Mouse (Mus musculus) midbrain, embryonic 12.5 days (tissue): ENCODE data around the gene Krt80. TPM values are rescaled to one million over a fixed set of nuclear protein-coding genes. Genes with fewer than 3 reads are reported as not detected.

Experiments used
- ATAC-seq: fragments of 200-750 bp; cut with Nextera tagmentation; 2 replicates; pipeline ENCODE4 v1.8.0; 2017; ENCODE audit warnings: low read depth, moderate TSS enrichment, moderate library complexity; ENCODE audit not compliant: low FRiP score
- H3K27ac ChIP-seq: fragments of 300-500 bp; sonication (generic); replicated peaks from 2 replicates; pipeline ENCODE4 v1.5.1; 2016; ENCODE audit warnings: mild to moderate bottlenecking
- H3K27me3 ChIP-seq: fragments of 300-500 bp; sonication (generic); 2 replicates; pipeline ENCODE4 v1.6.1; 2016; ENCODE audit warnings: mild to moderate bottlenecking
- H3K36me3 ChIP-seq: fragments of 300-500 bp; sonication (generic); 2 replicates; pipeline ENCODE4 v1.6.1; 2016
- H3K4me1 ChIP-seq: fragments of 300-500 bp; sonication (generic); 2 replicates; pipeline ENCODE4 v1.6.1; 2016
- H3K4me2 ChIP-seq: fragments of 300-500 bp; sonication (generic); replicated peaks from 2 replicates; pipeline ENCODE4 v1.6.1; 2016; ENCODE audit warnings: mild to moderate bottlenecking, moderate library complexity
- H3K4me3 ChIP-seq: fragments of 300-500 bp; sonication (generic); 2 replicates; pipeline ENCODE4 v1.5.1; 2016; ENCODE audit warnings: mild to moderate bottlenecking
- H3K9ac ChIP-seq: fragments of 300-500 bp; sonication (generic); replicated peaks from 2 replicates; pipeline ENCODE4 v1.6.1; 2016; ENCODE audit warnings: mild to moderate bottlenecking, moderate library complexity
- H3K9me3 ChIP-seq: fragments of 300-500 bp; sonication (generic); 2 replicates; pipeline ENCODE4 v1.6.1; 2016; ENCODE audit warnings: mild to moderate bottlenecking
- WGBS: fragments of 180-500 bp; shearing (Covaris S2); methylation state at CpG from one replicate; pipeline ENCODE4 v1.1.7; 2016; 5-methylcytosine and 5-hydroxymethylcytosine counted together
- polyA plus RNA-seq: library from polyadenylated mRNA; unstranded; fragments of >200 nt; fragmentation: Nextera tagmentation; extraction: Ambion mirVana; gene quantifications from 2 replicates; pipeline ENCODE4 v1.2.1, GENCODE M21; 2016

Gene Krt80
- polyA plus RNA-seq, 1 experiment from 2014 or later, result 0.18 TPM

DNA sequence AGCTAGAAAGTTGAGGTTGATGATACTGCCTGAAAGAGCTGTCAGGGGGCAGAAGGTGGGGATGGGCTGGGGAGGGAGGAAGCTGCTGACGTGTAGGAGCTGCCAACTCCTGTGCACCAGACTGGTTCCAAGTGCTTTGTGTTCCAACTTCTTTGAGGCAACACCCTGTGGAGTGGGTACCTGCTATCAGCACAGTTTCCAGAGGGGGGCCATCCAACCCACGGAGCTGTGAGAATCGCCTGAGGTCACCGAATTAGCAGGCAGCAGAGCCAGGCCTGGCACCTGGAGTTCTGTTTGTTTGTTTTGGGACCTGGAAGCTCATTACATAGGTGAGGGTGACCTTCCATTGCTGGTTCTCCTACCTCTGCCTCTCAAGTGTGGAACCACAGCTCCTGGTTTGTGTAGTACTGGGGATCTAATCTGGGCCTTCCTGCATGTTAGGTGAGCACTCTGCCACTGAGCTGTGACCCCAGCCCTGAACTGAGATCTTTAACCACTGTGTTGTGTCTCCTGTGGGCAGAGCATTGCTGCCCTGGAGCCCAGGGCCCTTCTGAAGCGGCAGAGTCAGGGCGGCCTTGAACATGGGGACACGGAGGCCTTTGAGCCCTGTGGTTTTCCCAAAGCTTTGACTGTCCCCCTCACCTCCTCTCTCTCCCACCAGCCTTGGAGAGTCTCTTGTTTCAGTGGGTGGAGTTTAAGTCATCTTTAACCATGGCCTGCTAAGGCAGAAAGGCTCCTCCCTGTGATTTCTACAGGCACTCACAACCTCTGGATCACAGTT lies 4.9 kb downstream of the Krt80 start:
- 68% methylated on average over 7 of the region's 7 CpGs for WGBS
- ATAC-seq, result no peak
- Histone ChIP-seq H3K36me3 (no peaks in the 10 kb centered on the region), H3K27ac (no peak overlapping the region), H3K9me3 (no peaks in the 10 kb centered on the region), H3K4me2 (no peak overlapping the region), H3K4me1 (peaks cover 2% of the 10 kb centered on the region; the same call in 1 of the 2 replicates), H3K27me3 (peaks cover 7% of the 10 kb centered on the region; the same call in 1 of the 2 replicates), H3K9ac (no peak overlapping the region), H3K4me3 (no peak overlapping the region)

DNA sequence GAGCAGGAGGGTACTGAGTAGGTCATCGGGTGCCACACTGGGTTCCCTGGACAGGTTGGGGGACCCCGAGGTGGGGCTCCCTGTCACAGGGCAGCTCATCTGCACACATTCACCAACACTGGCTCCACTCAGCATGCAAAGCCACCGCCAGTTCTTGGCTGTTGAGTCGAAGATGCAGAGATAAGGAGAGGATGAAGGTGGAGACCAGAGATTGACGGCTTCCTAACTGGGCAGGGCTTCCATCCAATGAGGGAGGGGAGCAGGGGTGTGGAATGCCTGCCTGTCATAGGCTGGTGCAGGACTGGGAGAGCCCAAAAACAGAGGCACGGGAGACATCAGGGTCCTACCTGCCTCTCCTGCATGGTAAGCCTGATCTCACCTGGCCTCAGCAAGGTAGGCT lies 5.5 kb downstream of the Krt80 start:
- peaks cover 7% of the 10 kb centered on the region; the same call in 1 of the 2 replicates for H3K27me3 ChIP-seq
- ATAC-seq, result no peak
- no peaks in the 10 kb centered on the region; the same call in 1 of the 2 replicates for H3K4me1 ChIP-seq
- no peak overlapping the region for H3K4me2 ChIP-seq
- no peak overlapping the region for H3K4me3 ChIP-seq
- no peaks in the 10 kb centered on the region for H3K9me3 ChIP-seq
- no peak overlapping the region for H3K27ac ChIP-seq
- H3K9ac ChIP-seq, result no peak overlapping the region
- 78% methylated on average over 6 of the region's 6 CpGs for WGBS
- no peaks in the 10 kb centered on the region for H3K36me3 ChIP-seq

DNA sequence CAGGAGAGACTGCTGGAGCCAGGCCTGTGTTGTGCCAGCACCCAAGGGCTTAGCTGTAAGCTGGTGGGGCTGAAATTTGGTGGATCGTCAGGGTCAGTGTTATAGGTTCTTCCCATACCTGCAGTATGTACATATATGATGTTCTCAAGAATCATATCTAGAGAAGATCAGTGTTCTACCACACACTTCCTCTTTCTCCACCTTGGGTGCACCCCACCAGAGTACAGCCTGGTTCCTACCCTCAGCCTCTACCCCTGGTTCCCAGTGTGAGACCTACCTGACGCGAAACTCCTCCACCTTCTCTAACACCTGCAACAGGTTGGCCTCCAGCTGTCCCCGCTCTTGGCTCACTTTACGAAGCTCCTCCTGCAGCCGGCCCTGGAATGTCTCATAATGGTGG lies 6.0 kb downstream of the Krt80 start:
- ATAC-seq, result no peak
- no peaks in the 10 kb centered on the region for H3K36me3 ChIP-seq
- H3K4me2 ChIP-seq, result no peak overlapping the region
- H3K27me3 ChIP-seq, result peaks cover 7% of the 10 kb centered on the region; the same call in 1 of the 2 replicates
- H3K4me3 ChIP-seq, result no peak overlapping the region
- WGBS, result 88% methylated on average over 6 of the region's 6 CpGs
- no peak overlapping the region for H3K9ac ChIP-seq
- no peaks in the 10 kb centered on the region for H3K9me3 ChIP-seq
- H3K27ac ChIP-seq, result no peak overlapping the region
- no peaks in the 10 kb centered on the region; the same call in 1 of the 2 replicates for H3K4me1 ChIP-seq

DNA sequence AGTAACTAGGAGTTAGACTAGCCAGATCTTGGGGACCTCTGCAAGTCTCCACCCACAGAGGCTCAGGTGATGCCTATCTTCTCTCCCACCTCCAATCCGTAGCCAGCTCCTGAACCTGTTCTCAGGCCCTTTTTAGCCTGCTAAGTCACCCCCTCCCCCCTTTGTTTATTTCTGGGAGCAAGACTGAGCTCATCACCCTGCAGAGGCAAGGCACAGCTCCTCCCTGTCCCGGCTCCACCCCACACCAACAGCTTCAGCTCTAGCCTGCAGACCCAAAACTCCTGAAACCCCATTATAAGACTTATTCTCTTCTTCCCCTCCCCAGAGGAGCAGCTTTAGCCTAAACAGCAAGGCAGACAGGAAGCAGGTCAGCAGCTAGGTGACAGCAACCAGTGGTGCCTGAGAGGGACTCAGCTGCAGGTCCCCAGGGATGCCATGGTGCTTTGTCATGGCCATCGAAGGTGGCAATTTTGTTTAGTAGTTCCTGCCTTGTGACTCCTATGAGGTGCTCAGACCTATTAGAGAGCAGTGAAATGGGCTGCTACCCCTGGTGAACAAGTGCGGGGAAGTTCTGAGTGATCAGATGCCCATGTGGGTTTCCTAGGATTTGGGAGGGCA lies 7.5 kb downstream of the Krt80 start:
- Histone ChIP-seq H3K4me1 (no peaks in the 10 kb centered on the region; the same call in 1 of the 2 replicates), H3K27ac (no peak overlapping the region), H3K4me3 (no peak overlapping the region), H3K9ac (no peak overlapping the region), H3K9me3 (no peaks in the 10 kb centered on the region), H3K36me3 (no peaks in the 10 kb centered on the region), H3K4me2 (no peak overlapping the region), H3K27me3 (peaks cover 3% of the 10 kb centered on the region; the same call in 1 of the 2 replicates)
- 73% methylated on average over 4 of the region's 4 CpGs for WGBS
- ATAC-seq, result no peak

DNA sequence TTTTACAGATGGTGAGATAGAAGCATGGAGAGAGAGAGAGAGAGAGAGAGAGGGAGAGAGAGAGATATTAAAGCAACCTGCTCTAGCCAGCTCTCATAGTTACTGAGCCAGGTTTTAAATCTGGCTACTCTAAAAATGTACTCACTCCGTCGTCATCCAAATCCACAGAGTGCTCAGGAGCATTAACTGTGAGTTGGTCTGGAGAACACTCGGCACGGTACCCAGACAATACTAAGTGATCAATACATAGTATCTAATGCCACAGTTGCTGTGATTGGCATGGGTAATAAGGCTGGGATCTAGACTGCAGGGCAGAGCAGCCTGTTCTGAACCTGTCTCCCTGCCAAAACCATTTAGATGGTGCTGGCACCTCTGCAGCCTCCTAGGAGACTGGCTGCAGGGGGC lies 14.6 kb downstream of the Krt80 start:
- Histone ChIP-seq H3K9ac (no peak overlapping the region), H3K4me1 (no peaks in the 10 kb centered on the region), H3K27ac (no peak overlapping the region), H3K36me3 (no peaks in the 10 kb centered on the region), H3K4me3 (no peak overlapping the region), H3K9me3 (no peaks in the 10 kb centered on the region), H3K4me2 (no peak overlapping the region), H3K27me3 (no peaks in the 10 kb centered on the region)
- WGBS, result 94% methylated on average over 4 of the region's 4 CpGs
- no peak for ATAC-seq

DNA sequence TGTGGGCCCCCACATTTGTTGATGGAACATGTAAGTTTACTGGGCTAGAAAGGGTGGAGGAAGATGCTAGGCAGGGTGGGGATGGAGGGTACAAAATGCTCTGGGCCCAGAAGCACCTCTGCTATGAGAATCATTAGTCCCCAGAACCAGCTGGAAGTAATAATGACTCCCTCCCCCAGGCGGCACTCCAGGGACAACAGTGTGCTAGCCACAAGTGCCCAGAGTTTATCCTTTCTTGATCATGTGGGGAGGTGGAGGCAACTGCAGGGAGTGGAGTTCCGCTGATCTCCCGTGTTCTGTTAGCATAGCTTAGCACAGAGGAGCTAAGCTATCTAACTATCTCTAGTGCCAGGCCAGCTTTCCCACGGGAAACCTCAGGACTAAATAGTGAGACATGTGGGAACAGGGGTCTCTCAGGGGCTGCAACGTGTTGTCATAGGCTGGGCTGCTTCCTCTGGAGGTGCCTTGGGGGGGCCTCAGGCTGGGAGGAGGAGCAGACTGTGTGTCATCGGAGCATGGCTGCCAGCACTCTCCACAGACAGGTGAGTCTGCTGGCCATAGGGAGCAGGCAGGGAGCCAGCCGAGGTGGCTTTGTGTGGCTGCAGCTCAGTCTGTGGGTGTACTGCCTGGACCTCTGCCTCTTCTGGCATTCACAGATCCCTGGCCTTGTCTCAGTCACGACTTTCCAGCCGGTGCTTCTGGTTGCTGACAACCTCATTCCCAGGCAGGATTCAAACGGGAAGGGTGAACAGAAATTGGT lies 17.1 kb downstream of the Krt80 start:
- Histone ChIP-seq H3K4me1 (no peaks in the 10 kb centered on the region), H3K36me3 (no peaks in the 10 kb centered on the region), H3K9me3 (no peaks in the 10 kb centered on the region), H3K4me2 (no peak overlapping the region), H3K4me3 (no peak overlapping the region), H3K27me3 (no peaks in the 10 kb centered on the region), H3K9ac (no peak overlapping the region), H3K27ac (no peak overlapping the region)
- 53% methylated on average over 10 of the region's 10 CpGs for WGBS
- ATAC-seq, result no peak

DNA sequence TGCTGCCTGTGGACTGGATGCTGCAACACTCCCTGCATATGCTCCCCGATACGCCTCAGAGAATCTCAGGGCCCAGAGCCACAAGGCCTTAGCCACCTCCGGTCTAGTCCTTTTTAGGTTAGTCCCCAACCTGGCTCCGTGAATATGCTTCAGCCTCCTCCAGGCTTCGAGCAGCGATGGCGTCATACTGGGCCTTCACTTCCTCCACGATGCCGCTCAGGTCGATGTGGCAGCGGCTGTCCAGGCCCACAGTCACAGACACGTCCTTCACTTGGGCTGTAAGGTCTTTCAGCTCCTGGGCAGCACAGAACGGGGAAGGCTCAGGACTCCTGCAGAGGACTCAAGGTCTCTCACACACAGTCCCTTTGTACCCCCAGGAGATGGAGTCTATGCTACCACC lies 17.9 kb downstream of the Krt80 start:
- no peaks in the 10 kb centered on the region for H3K4me1 ChIP-seq
- no peak overlapping the region for H3K4me2 ChIP-seq
- H3K9ac ChIP-seq, result no peak overlapping the region
- 74% methylated on average over 13 of the region's 13 CpGs for WGBS
- H3K4me3 ChIP-seq, result no peak overlapping the region
- ATAC-seq, result no peak
- H3K9me3 ChIP-seq, result no peaks in the 10 kb centered on the region
- no peak overlapping the region for H3K27ac ChIP-seq
- H3K36me3 ChIP-seq, result no peaks in the 10 kb centered on the region
- H3K27me3 ChIP-seq, result no peaks in the 10 kb centered on the region

DNA sequence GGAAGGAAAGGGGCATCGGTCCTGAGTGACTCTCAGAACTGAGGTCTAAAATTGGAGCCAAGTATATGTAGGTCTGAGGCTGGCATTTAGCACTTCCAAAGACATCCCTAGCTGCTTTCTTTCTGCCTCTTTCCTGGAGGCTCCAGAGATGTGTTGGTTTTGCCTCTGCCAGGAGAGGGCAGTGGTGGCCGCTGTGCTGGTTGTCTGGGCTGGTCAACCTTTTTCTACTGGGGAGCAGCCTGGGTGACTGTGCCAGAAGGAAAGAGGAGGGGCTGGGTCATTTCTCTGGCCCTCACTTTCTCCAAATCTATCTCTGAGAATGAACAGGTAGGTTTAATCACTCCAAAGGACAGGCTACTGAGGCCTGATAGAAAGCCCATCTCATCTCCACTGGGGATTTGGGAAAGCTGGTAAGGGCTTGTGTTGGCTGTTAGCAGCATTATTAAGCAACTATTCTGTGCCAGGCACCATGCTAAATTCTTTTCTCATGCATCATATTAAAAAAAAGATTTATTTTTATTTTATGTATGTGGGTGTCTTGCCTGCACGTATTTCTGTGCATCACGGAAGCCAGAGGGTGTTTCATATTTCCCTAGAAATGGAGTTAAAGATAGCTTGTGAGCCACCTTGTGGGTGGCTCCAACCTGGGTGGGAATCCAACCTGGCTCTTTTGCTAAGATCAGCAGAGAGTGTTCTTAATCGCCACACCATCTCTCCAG lies 28.0 kb downstream of the Krt80 start:
- Histone ChIP-seq H3K4me2 (no peak overlapping the region), H3K27me3 (0 out of 2 replicates have a peak, but pooled peaks cover 7% of the 10 kb centered on the region), H3K4me3 (no peak overlapping the region), H3K36me3 (no peaks in the 10 kb centered on the region), H3K27ac (no peak overlapping the region), H3K9ac (no peak overlapping the region), H3K9me3 (no peaks in the 10 kb centered on the region), H3K4me1 (0 out of 2 replicates have a peak, but pooled peaks cover 2% of the 10 kb centered on the region)
- ATAC-seq, result no peak
- WGBS, result 67% methylated on average over 5 of the region's 5 CpGs

DNA sequence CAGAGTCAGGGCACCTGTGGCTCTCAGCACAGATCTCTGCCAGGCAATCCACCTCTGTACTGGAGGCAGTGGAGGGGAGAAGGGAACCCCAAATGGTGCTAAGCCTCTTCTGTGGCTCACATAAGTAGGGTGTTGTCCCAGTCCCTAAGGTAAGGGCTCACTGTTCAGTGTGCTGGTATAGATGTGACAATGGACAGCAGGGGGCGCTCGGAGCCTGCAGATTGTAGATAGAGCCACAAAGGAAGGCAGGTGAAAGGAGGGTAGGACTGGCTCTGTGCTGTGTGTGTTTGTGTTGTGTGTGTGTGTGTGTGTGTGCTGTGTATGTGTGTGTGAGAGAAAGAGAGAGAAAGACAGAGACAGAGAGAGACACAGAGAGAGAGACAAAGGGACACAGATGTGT lies 30.4 kb downstream of the Krt80 start:
- H3K27ac ChIP-seq, result no peak overlapping the region
- no peak overlapping the region for H3K4me3 ChIP-seq
- no peak overlapping the region for H3K4me2 ChIP-seq
- H3K4me1 ChIP-seq, result 0 out of 2 replicates have a peak, but pooled peaks cover 2% of the 10 kb centered on the region
- 0% methylated on average over 2 of the region's 2 CpGs for WGBS
- no peaks in the 10 kb centered on the region for H3K9me3 ChIP-seq
- H3K9ac ChIP-seq, result no peak overlapping the region
- H3K36me3 ChIP-seq, result no peaks in the 10 kb centered on the region
- peaks cover 18% of the 10 kb centered on the region; the same call in 1 of the 2 replicates for H3K27me3 ChIP-seq
- peak; percentile 52 for ATAC-seq

DNA sequence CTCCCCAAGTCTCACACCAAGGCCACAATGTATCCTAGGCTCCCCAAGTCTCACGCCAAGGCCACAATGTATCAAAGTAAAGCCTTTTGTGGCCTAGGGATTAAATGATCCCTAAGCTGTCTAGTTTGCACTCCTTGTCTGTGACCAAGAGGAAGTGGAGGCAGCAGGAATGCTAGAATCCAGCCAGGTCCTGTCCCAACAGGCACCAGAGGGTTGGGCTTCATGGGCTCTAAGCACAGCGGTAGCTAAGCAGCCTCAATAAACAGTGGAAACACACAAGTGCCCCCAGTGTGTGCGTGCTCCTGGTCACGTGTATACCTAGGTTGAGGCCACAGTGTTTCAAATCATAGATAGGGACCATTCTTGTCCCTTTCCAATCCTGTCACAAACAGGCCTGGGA lies 31.6 kb downstream of the Krt80 start:
- Histone ChIP-seq H3K9ac (no peak overlapping the region), H3K4me2 (no peak overlapping the region), H3K4me3 (no peak overlapping the region), H3K4me1 (0 out of 2 replicates have a peak, but pooled peaks cover 2% of the 10 kb centered on the region), H3K9me3 (no peaks in the 10 kb centered on the region), H3K27me3 (peaks cover 18% of the 10 kb centered on the region; the same call in 1 of the 2 replicates), H3K27ac (no peak overlapping the region), H3K36me3 (no peaks in the 10 kb centered on the region)
- WGBS, result 69% methylated on average over 4 of the region's 4 CpGs
- ATAC-seq, result no peak

DNA sequence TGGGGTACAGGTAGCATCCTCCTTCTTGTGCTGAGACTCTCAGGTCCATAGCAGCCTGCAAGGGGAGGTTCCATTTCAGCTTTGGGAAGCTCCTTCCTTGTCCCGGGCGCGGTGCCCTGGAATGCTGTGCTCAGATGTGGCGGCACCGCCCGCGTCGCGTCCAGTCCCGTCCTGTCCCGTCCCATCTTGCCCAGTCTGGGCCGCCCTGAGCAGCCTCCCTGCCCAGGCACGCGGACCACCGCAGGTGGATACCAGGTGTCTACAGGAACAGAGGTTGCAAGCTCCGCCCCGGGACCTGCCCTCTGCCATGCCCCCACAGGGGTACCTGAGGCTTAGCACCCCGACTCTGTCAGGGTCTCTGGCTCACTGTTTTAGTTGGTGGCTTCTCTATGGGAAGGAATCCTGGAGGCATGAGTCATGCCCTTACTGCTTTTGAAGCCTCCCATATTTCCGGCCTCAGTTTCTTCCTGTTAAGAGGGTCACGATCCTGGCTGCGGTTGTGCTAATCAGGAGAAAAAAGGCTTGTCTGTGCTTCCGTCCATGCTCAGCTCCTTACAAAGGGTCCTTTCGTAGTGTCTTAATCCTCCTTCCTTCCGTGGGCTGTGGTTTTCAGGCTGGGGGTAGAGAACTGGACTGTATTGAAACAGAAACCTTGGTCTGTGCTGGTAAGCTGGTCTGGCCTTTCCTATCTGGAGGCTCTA lies 33.3 kb downstream of the Krt80 start:
- Histone ChIP-seq H3K4me3 (no peak overlapping the region), H3K4me1 (0 out of 2 replicates have a peak, but pooled peaks cover 2% of the 10 kb centered on the region), H3K27ac (no peak overlapping the region), H3K9ac (no peak overlapping the region), H3K4me2 (no peak overlapping the region), H3K9me3 (no peaks in the 10 kb centered on the region), H3K36me3 (no peaks in the 10 kb centered on the region), H3K27me3 (peaks cover 18% of the 10 kb centered on the region; the same call in 1 of the 2 replicates)
- ATAC-seq, result no peak
- WGBS, result 57% methylated on average over 24 of the region's 24 CpGs
